Mouse (Mus musculus) CH12.LX (cell line): ENCODE measurements around the gene Gck. TPM values are rescaled to one million over a fixed set of nuclear protein-coding genes. Genes with fewer than 3 reads are reported as not detected.

Source experiments
- DNase-seq: peaks from one replicate; pipeline ENCODE4 v3.0.0-alpha.2; 2013; ENCODE audit errors: extremely low read depth
- H3K27ac ChIP-seq: 2 replicates; pipeline ENCODE4 v1.5.1; 2012; ENCODE audit warnings: low read depth, mild to moderate bottlenecking, control low read depth, moderate library complexity; ENCODE audit not compliant: insufficient read depth
- H3K27me3 ChIP-seq: replicated peaks from 2 replicates; pipeline ENCODE3; 2012; ENCODE audit warnings: inconsistent platforms
- H3K36me3 ChIP-seq, 2 experiments: replicated peaks in 1 of 2; 2 replicates each; pipeline versions ENCODE3 to v1.6.1; 2012; ENCODE audit warnings: inconsistent platforms in 1 of 2, low read length in 1 of 2, mild to moderate bottlenecking in 1 of 2, mixed read lengths in 1 of 2, moderate library complexity in 1 of 2; ENCODE audit not compliant: control insufficient read depth in 1 of 2, insufficient read depth in 1 of 2
- H3K4me1 ChIP-seq, 2 experiments: 2 replicates each; pipeline ENCODE4 v1.6.1; 2012; ENCODE audit warnings: inconsistent platforms in 1 of 2, moderate library complexity in 1 of 2; ENCODE audit not compliant: insufficient read depth in 2 of 2, control insufficient read depth in 1 of 2
- H3K4me2 ChIP-seq: 2 replicates; pipeline ENCODE4 v1.6.1; 2012; ENCODE audit warnings: low read depth, mild to moderate bottlenecking, control low read depth; ENCODE audit not compliant: poor library complexity, insufficient read depth, severe bottlenecking
- H3K4me3 ChIP-seq, 3 experiments: fragments of 150-350 bp in 1 of 3; sonication (generic) in 1 of 3; replicated peaks in 1 of 3; 2 replicates each; pipeline versions ENCODE3 to v1.5.1; 2011 to 2012; ENCODE audit warnings: low read depth in 2 of 3, low read length in 2 of 3, mild to moderate bottlenecking in 2 of 3, moderate library complexity in 2 of 3, control low read depth in 1 of 3, improper control_type of control experiment in 1 of 3, inconsistent platforms in 1 of 3, mixed read lengths in 1 of 3; ENCODE audit not compliant: poor library complexity in 1 of 3
- H3K79me2 ChIP-seq: replicated peaks from 2 replicates; pipeline ENCODE4 v1.6.1; 2012; ENCODE audit warnings: mild to moderate bottlenecking, moderate library complexity; ENCODE audit not compliant: control insufficient read depth, poor library complexity, insufficient read depth, severe bottlenecking; ENCODE audit errors: extremely low read depth
- H3K9ac ChIP-seq: 2 replicates; pipeline ENCODE4 v1.6.1; 2012; ENCODE audit warnings: low read depth, mild to moderate bottlenecking, control low read depth, moderate library complexity; ENCODE audit not compliant: insufficient read depth
- H3K9me3 ChIP-seq: replicated peaks from 2 replicates; pipeline ENCODE3; 2012; ENCODE audit warnings: low read length, inconsistent platforms, mixed read lengths
- BHLHE40 ChIP-seq: IDR thresholded peaks from 2 replicates; pipeline ENCODE4 v1.6.1; 2011; ENCODE audit warnings: mild to moderate bottlenecking, low read depth, low read length, improper control_type of control experiment
- CHD2 ChIP-seq: IDR thresholded peaks from 2 replicates; pipeline ENCODE4 v1.6.1; 2011; ENCODE audit warnings: low read length, improper control_type of control experiment
- CTCF ChIP-seq, 2 experiments: IDR thresholded peaks in 1 of 2; conservative IDR thresholded peaks in 1 of 2; 2 replicates each; pipeline ENCODE4 v1.5.1; 2011 to 2012; ENCODE audit warnings: low read depth in 2 of 2, low read length in 2 of 2, improper control_type of control experiment in 1 of 2, inconsistent platforms in 1 of 2, mild to moderate bottlenecking in 1 of 2, moderate library complexity in 1 of 2
- ELF1 ChIP-seq: IDR thresholded peaks from 2 replicates; pipeline ENCODE4 v1.6.1; 2014; ENCODE audit warnings: low read depth, mild to moderate bottlenecking, inconsistent platforms, low read length, improper control_type of control experiment
- ETS1 ChIP-seq: conservative IDR thresholded peaks from 2 replicates; pipeline ENCODE4 v1.6.1; 2012; ENCODE audit warnings: low read depth, mild to moderate bottlenecking, inconsistent platforms, low read length, improper control_type of control experiment, moderate library complexity
- GABPA ChIP-seq: IDR thresholded peaks from 2 replicates; pipeline ENCODE4 v1.6.1; 2012; ENCODE audit warnings: low read depth, low read length, improper control_type of control experiment, inconsistent platforms; ENCODE audit not compliant: insufficient replicate concordance
- IRF4 ChIP-seq: IDR thresholded peaks from 2 replicates; pipeline ENCODE4 v1.6.1; 2014; ENCODE audit warnings: low read depth, mild to moderate bottlenecking, inconsistent platforms, low read length, improper control_type of control experiment
- KAT2A ChIP-seq: IDR thresholded peaks from 2 replicates; pipeline ENCODE4 v1.6.1; 2012; ENCODE audit warnings: low read length, improper control_type of control experiment, inconsistent platforms; ENCODE audit not compliant: insufficient replicate concordance
- MAFK ChIP-seq: IDR thresholded peaks from 2 replicates; pipeline ENCODE4 v1.6.1; 2011; ENCODE audit warnings: low read length, improper control_type of control experiment; ENCODE audit not compliant: insufficient replicate concordance
- MXI1 ChIP-seq: IDR thresholded peaks from 2 replicates; pipeline ENCODE4 v1.6.1; 2011; ENCODE audit warnings: mild to moderate bottlenecking, low read depth, low read length, improper control_type of control experiment
- NRF1 ChIP-seq: IDR thresholded peaks from 2 replicates; pipeline ENCODE4 v1.6.1; 2014; ENCODE audit warnings: low read depth, mild to moderate bottlenecking, inconsistent platforms, low read length, improper control_type of control experiment, moderate library complexity
- PAX5 ChIP-seq: IDR thresholded peaks from 2 replicates; pipeline ENCODE4 v1.6.1; 2012; ENCODE audit warnings: low read length, inconsistent platforms, mixed read lengths
- POLR2A ChIP-seq: IDR thresholded peaks from 2 replicates; pipeline ENCODE4 v1.6.1; 2011; ENCODE audit warnings: low read depth, mild to moderate bottlenecking, improper control_type of control experiment, low read length
- SIN3A ChIP-seq: IDR thresholded peaks from 2 replicates; pipeline ENCODE4 v1.6.1; 2012; ENCODE audit warnings: low read length, improper control_type of control experiment, inconsistent platforms
- SMC3 ChIP-seq: IDR thresholded peaks from 2 replicates; pipeline ENCODE4 v1.6.1; 2011; ENCODE audit warnings: low read depth, low read length, improper control_type of control experiment
- TBP ChIP-seq: conservative IDR thresholded peaks from 2 replicates; pipeline ENCODE4 v1.6.1; 2011; ENCODE audit warnings: low read depth, low read length, improper control_type of control experiment
- UBTF ChIP-seq: IDR thresholded peaks from 2 replicates; pipeline ENCODE4 v1.6.1; 2012; ENCODE audit warnings: low read depth, mild to moderate bottlenecking, inconsistent platforms, low read length, improper control_type of control experiment, moderate library complexity
- USF2 ChIP-seq: conservative IDR thresholded peaks from 2 replicates; pipeline ENCODE4 v1.6.1; 2011; ENCODE audit warnings: low read depth, low read length, improper control_type of control experiment
- ZMIZ1 ChIP-seq: IDR thresholded peaks from 2 replicates; pipeline ENCODE4 v1.6.1; 2012; ENCODE audit warnings: low read depth, mild to moderate bottlenecking, inconsistent platforms, low read length, improper control_type of control experiment
- dilution Hi-C: fragments of 300-500 bp; cut with MboI; formaldehyde crosslinking; loops from 2 replicates; pipeline ENCODE4 v1.14.3; 2020; ENCODE audit warnings: low sequenced_read_pairs; ENCODE audit not compliant: extremely low pct_unique_long_range_greater_than_20kb, extremely low pct_ligation_motif_present
- in situ Hi-C: fragments of 300-500 bp; cut with MboI; formaldehyde crosslinking; loops from 3 replicates; pipeline ENCODE4 v1.14.3; 2019; ENCODE audit warnings: low sequenced_read_pairs, low pct_ligation_motif_present, low pct_unique_long_range_greater_than_20kb, mixed read lengths
- polyA plus RNA-seq: library from polyadenylated mRNA; unstranded; fragments of >175 nt; gene quantifications from 2 replicates; pipeline ENCODE4 v1.2.1, GENCODE M21; 2012; ENCODE audit warnings: low read depth; ENCODE audit not compliant: insufficient read length
- total RNA-seq, 2 experiments: library from RNA; depleted of rRNA; stranded (reverse); fragments of 300-350 nt in 1 of 2; fragments of >200 nt in 1 of 2; gene quantifications; 2 replicates each; pipeline ENCODE4 v1.2.3; 2012 to 2014

Gene Gck
- total and polyA plus RNA-seq, 3 experiments: 0.68 to 1.4 (median 1.0) TPM

GRCm38 (mm10) chr11:5859883-5860550 lies 89.9 kb downstream of the Gck start:
- Histone ChIP-seq H3K27me3 (peaks cover 44% of the 10 kb centered on the region), H3K36me3 (no peaks in the 10 kb centered on the region), H3K4me3 (no peak overlapping the region), H3K4me1 (peaks cover 0 to 3% of the 10 kb centered on the region in 2 experiments; a peak in 1 of 4 replicates), H3K79me2 (no peaks in the 10 kb centered on the region), H3K9me3 (peaks cover 17% of the 10 kb centered on the region), H3K4me2 (no peak overlapping the region), H3K9ac (no peak overlapping the region), H3K27ac (no peak overlapping the region)
- in situ Hi-C loops (no loop called here), dilution Hi-C loops (no loop called here)
- TF ChIP-seq CTCF (conservative IDR thresholded peaks at IDR 0.05 in 1 of 2, IDR thresholded peaks at IDR 0.05 in 1 of 2; ENCODE audit: low read depth in 2 of 2, low read length in 2 of 2) (no peak), MXI1 (no peak), NRF1 (no peak), POLR2A (no peak), ELF1 (no peak), IRF4 (no peak)
- no peak for DNase-seq

- no peak for DNase-seq
- Histone ChIP-seq H3K27me3 (peaks cover 39% of the 10 kb centered on the region), H3K4me1 (peaks cover 0 to 3% of the 10 kb centered on the region in 2 experiments; a peak in 1 of 4 replicates), H3K4me3 (no peak overlapping the region), H3K36me3 (no peaks in the 10 kb centered on the region), H3K4me2 (no peak overlapping the region), H3K79me2 (no peaks in the 10 kb centered on the region), H3K27ac (no peak overlapping the region), H3K9ac (no peak overlapping the region), H3K9me3 (peaks cover 17% of the 10 kb centered on the region)
- in situ Hi-C loops: no loop called here
- dilution Hi-C loops: no loop called here
- no peak for TF ChIP-seq IRF4
- no peak for TF ChIP-seq SIN3A
- no peak for TF ChIP-seq PAX5
- TF ChIP-seq BHLHE40: no peak
- TF ChIP-seq SMC3: 0 out of 2 replicates have a peak, but pooled peaks have one; percentile 13
- no peak for TF ChIP-seq USF2
- TF ChIP-seq CTCF (conservative IDR thresholded peaks at IDR 0.05 in 1 of 2, IDR thresholded peaks at IDR 0.05 in 1 of 2; ENCODE audit: low read depth in 2 of 2, low read length in 2 of 2): peak; percentile 38 to 52
Measured at GRCm38 (mm10) chr11:5858723-5859122, 91.2 kb downstream of the Gck start.

GRCm38 (mm10) chr11:5856479-5857130 lies 93.3 kb downstream of the Gck start:
- H3K27me3 ChIP-seq: peaks cover 20% of the 10 kb centered on the region

More at GRCm38 (mm10) chr11:5856479-5857130, 93.3 kb downstream of the Gck start:
- Histone ChIP-seq H3K79me2 (no peaks in the 10 kb centered on the region), H3K27ac (no peak overlapping the region), H3K9ac (no peak overlapping the region), H3K4me1 (peaks cover 0 to 3% of the 10 kb centered on the region in 2 experiments; a peak in 1 of 4 replicates), H3K4me2 (no peak overlapping the region), H3K4me3 (no peak overlapping the region), H3K36me3 (no peaks in the 10 kb centered on the region), H3K9me3 (peaks cover 17% of the 10 kb centered on the region)
- dilution Hi-C loops: no loop called here
- in situ Hi-C loops: no loop called here
- TF ChIP-seq MAFK: no peak
- no peak for TF ChIP-seq CHD2
- TF ChIP-seq NRF1: no peak
- no peak for TF ChIP-seq UBTF
- TF ChIP-seq MXI1: no peak
- no peak for TF ChIP-seq ETS1
- no peak for TF ChIP-seq SMC3
- TF ChIP-seq TBP: no peak
- TF ChIP-seq IRF4: no peak
- TF ChIP-seq GABPA: no peak
- no peak for TF ChIP-seq PAX5
- no peak for TF ChIP-seq KAT2A
- TF ChIP-seq ZMIZ1: no peak
- no peak for DNase-seq
